In genomic region chr14:92674146-92674545, GRCm38 (mm10) we compare ENCODE assay signal across 28 mouse cellular contexts.
DNase-seq lines count a peak whose midpoint lies in the region; ATAC-seq and TF ChIP-seq lines count a peak whose summit lies in the region.
"Had no signal": no experiment of that assay in that cellular context is flagged by ENCODE, and none has a peak within 500 bp of the region (broad histone marks: within the 10 kb centered on the region; RNA-seq: fewer than 3 reads in every experiment).

No protein-coding gene starts in this region.

- H3K4me1 ChIP-seq in lung, embryonic 14.5 days (ENCODE audit: insufficient read depth): no peaks in the 10 kb centered on the region
- no peaks in the 10 kb centered on the region for H3K4me1 ChIP-seq in liver, embryonic 11.5 days (replicated peaks; ENCODE audit: control insufficient read depth, insufficient read depth, low read length)
- H3K4me1 ChIP-seq: heart, embryonic 10.5 days; heart, embryonic 13.5 days; hindbrain, embryonic 12.5 days; hindbrain, embryonic 15.5 days had no signal

- WGBS in lung, embryonic 14.5 days: 65% methylated on average over 3 of the region's 3 CpGs
- WGBS in liver, embryonic 11.5 days: 73% methylated on average over 3 of the region's 3 CpGs

- H3K27me3 ChIP-seq in lung, embryonic 14.5 days (ENCODE audit: insufficient read depth, low read length): no peaks in the 10 kb centered on the region
- H3K27me3 ChIP-seq in liver, embryonic 11.5 days (replicated peaks; ENCODE audit: control insufficient read depth, insufficient read depth, low read length): no peaks in the 10 kb centered on the region
- H3K27me3 ChIP-seq: CH12.LX; forebrain, embryonic 13.5 days; heart, embryonic 13.5 days; hindbrain, embryonic 12.5 days; hindbrain, embryonic 15.5 days had no signal

- no peak for ATAC-seq in lung, embryonic 14.5 days (ENCODE audit: insufficient read depth)
- no peak for ATAC-seq in liver, embryonic 11.5 days (replicated peaks; ENCODE audit: low FRiP score)
- ATAC-seq: forebrain, embryonic 13.5 days; forebrain, embryonic 16.5 days; Patski had no signal

- no peak overlapping the region for H3K4me3 ChIP-seq in lung, embryonic 14.5 days (ENCODE audit: low read depth, low read length)
- H3K4me3 ChIP-seq in liver, embryonic 11.5 days (ENCODE audit: low read depth, low read length): no peak overlapping the region
- H3K4me3 ChIP-seq: forebrain, embryonic 10.5 days; forebrain, embryonic 13.5 days; heart, adult 2 months; heart, embryonic 10.5 days; heart, embryonic 13.5 days; hindbrain, embryonic 12.5 days; hindbrain, embryonic 15.5 days had no signal

- H3K27ac ChIP-seq in lung, embryonic 14.5 days (ENCODE audit: low read depth): no peak overlapping the region
- H3K27ac ChIP-seq in liver, embryonic 11.5 days (ENCODE audit: low read depth, low read length): no peak overlapping the region
- H3K27ac ChIP-seq: forebrain, embryonic 10.5 days; forebrain, embryonic 13.5 days; heart, adult 2 months; heart, embryonic 10.5 days; heart, embryonic 13.5 days; hindbrain, embryonic 12.5 days; hindbrain, embryonic 15.5 days had no signal

- no peak for TF ChIP-seq CTCF in lung, embryonic 14.5 days (IDR thresholded peaks at IDR 0.05; ENCODE audit: low read depth)
- TF ChIP-seq CTCF in brain, embryonic 14.5 days (IDR thresholded peaks at IDR 0.05; ENCODE audit: borderline replicate concordance, extremely low read depth, insufficient read depth, insufficient read length): no peak

- H3K9ac ChIP-seq in lung, embryonic 14.5 days: no peak overlapping the region
- no peak overlapping the region for H3K9ac ChIP-seq in liver, embryonic 11.5 days (ENCODE audit: low read depth, low read length)
- H3K9ac ChIP-seq: forebrain, embryonic 13.5 days; heart, embryonic 13.5 days; hindbrain, embryonic 12.5 days; hindbrain, embryonic 15.5 days had no signal

- DNase-seq in cerebellum, postnatal 14 days: peak; percentile 62 to 64
- no peak for DNase-seq in cerebellum, adult 9-10 months
- DNase-seq in lung, embryonic 14.5 days: peak; percentile 56
- DNase-seq in lung, postnatal 10 days: no peak
- DNase-seq in lung, postnatal 14 days: peak; percentile 3
- no peak for DNase-seq in lung, adult 18-20 months
- peak; percentile 27 for DNase-seq in brain, embryonic 14.5 days (ENCODE audit: low read depth)
- DNase-seq in liver, embryonic 11.5 days (ENCODE audit: low spot score): no peak
- DNase-seq: adrenal gland, postnatal 10 days; adrenal gland, postnatal 36 days; B cell, adult 2 months; cerebellum, adult 11-12 months; cerebellum, adult 8-10 months; gastrocnemius, postnatal 10 days; gastrocnemius, postnatal 36 days; heart, adult 2 months; heart, postnatal 14 days; heart, postnatal 4 days had no signal

- H3K4me2 ChIP-seq in lung, embryonic 14.5 days: no peak overlapping the region
- no peak overlapping the region for H3K4me2 ChIP-seq in liver, embryonic 11.5 days
- H3K4me2 ChIP-seq: forebrain, embryonic 13.5 days; heart, embryonic 13.5 days; hindbrain, embryonic 12.5 days; hindbrain, embryonic 15.5 days had no signal

- no peaks in the 10 kb centered on the region for H3K9me3 ChIP-seq in lung, embryonic 14.5 days (ENCODE audit: low read depth, low read length)
- no peaks in the 10 kb centered on the region for H3K9me3 ChIP-seq in liver, embryonic 11.5 days (ENCODE audit: control insufficient read depth, low read length)
- H3K9me3 ChIP-seq: forebrain, embryonic 10.5 days; forebrain, embryonic 13.5 days; heart, embryonic 10.5 days; heart, embryonic 13.5 days; hindbrain, embryonic 12.5 days; hindbrain, embryonic 15.5 days had no signal

- no peak for TF ChIP-seq POLR2A in brain, embryonic 14.5 days (IDR thresholded peaks at IDR 0.05; ENCODE audit: borderline replicate concordance, extremely low read depth, insufficient read depth, insufficient read length, poor library complexity, severe bottlenecking)

- no peaks in the 10 kb centered on the region for H3K36me3 ChIP-seq in lung, embryonic 14.5 days (ENCODE audit: insufficient read depth)
- H3K36me3 ChIP-seq in liver, embryonic 11.5 days (ENCODE audit: control insufficient read depth, insufficient read depth, low read length): no peaks in the 10 kb centered on the region
- H3K36me3 ChIP-seq: forebrain, embryonic 10.5 days; G1E; heart, embryonic 10.5 days; heart, embryonic 13.5 days; hindbrain, embryonic 12.5 days; hindbrain, embryonic 15.5 days had no signal

Comparison
In these comparisons a context has a peak if more than half of its experiments do, and no peak if none do; other contexts are left out.
1. DNase-seq: peak in cerebellum, postnatal 14 days (2 of 2), lung, embryonic 14.5 days (single experiment), lung, postnatal 14 days (single experiment) and brain, embryonic 14.5 days (single experiment); none in cerebellum, adult 9-10 months (single experiment), lung, postnatal 10 days (single experiment), lung, adult 18-20 months (0 of 2) and liver, embryonic 11.5 days (single experiment).